In the genomic region with DNA sequence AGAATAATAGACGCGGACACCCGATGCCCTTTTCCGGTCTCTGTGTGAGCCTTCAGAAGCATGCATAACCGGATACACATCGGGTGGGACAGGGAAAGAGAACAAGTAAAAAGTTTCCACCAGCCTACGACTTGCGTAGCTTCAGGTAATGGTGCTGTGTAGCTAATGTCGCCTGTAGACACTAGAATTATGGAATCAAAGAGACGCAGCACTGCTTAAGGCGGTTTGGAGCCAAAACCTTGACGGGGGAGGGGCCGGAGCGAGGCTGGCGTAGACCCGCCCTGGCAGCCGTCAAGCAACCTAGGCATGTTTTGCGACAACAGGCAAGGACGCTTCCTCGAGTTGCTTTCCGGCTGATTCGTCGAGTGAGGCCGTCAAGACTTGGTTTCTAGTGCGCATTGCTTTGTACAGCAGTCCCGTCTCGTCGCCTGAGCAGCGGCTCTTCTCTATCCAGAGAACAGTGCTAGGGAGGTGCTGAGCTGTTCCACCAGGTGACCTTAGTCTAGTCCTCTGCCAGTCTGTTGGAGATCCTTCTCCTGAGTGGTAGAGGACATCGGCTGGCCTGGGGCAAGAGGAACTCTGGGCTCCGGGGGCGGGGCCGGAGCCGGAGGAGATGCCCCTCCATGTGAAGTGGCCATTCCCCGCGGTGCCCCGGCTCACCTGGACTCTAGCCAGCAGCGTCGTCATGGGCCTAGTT, we compare ENCODE assay signal across 8 mouse cellular contexts. TPM values are rescaled to one million over a fixed set of nuclear protein-coding genes. Genes with fewer than 3 reads are reported as not detected.
DNase-seq lines count a peak whose midpoint lies in the region; ATAC-seq lines count a peak whose summit lies in the region.

No protein-coding gene starts in this region.

- ATAC-seq in heart, embryonic 14.5 days (ENCODE audit: insufficient number of reproducible peaks, insufficient read depth, low FRiP score, low read depth) = peak; percentile 57
- ATAC-seq in liver, embryonic 13.5 days (ENCODE audit: low read depth) = peak; percentile 39
- peak; percentile 36 for ATAC-seq in stomach, embryonic 15.5 days (ENCODE audit: insufficient read depth, low FRiP score, low read depth)

- peak overlapping the region; percentile 85 for H3K4me3 ChIP-seq in brown adipose tissue, adult 24 weeks (ENCODE audit: insufficient read depth, low read depth, low read length)
- H3K4me3 ChIP-seq in heart, embryonic 14.5 days (ENCODE audit: control insufficient read depth in 1 of 2, insufficient read depth in 1 of 2, low read depth in 1 of 2, low read length in 2 of 2) = peak overlapping the region; percentile 51 to 54
- H3K4me3 ChIP-seq in liver, embryonic 13.5 days (replicated peaks) = peak overlapping the region; percentile 70
- H3K4me3 ChIP-seq in stomach, embryonic 15.5 days (replicated peaks) = peak overlapping the region; percentile 58

- peak overlapping the region; percentile 94 for H3K27ac ChIP-seq in brown adipose tissue, adult 24 weeks (replicated peaks; ENCODE audit: low read depth, low read length)
- peak overlapping the region; percentile 88 to 92 for H3K27ac ChIP-seq in heart, embryonic 14.5 days (replicated peaks in 1 of 2; ENCODE audit: control insufficient read depth in 1 of 2, insufficient read depth in 1 of 2, low read depth in 2 of 2, low read length in 2 of 2)
- peak overlapping the region; percentile 97 for H3K27ac ChIP-seq in liver, embryonic 13.5 days
- peak overlapping the region; percentile 91 for H3K27ac ChIP-seq in stomach, embryonic 15.5 days

- H3K27me3 ChIP-seq in heart, embryonic 14.5 days (ENCODE audit: control insufficient read depth, insufficient read depth, low read length) = no peaks in the 10 kb centered on the region
- H3K27me3 ChIP-seq in liver, embryonic 13.5 days = no peaks in the 10 kb centered on the region
- no peaks in the 10 kb centered on the region for H3K27me3 ChIP-seq in stomach, embryonic 15.5 days (replicated peaks)

- peak overlapping the region; percentile 81 for H3K4me2 ChIP-seq in heart, embryonic 14.5 days (ENCODE audit: low read length)
- peak overlapping the region; percentile 88 for H3K4me2 ChIP-seq in liver, embryonic 13.5 days
- H3K4me2 ChIP-seq in stomach, embryonic 15.5 days = peak overlapping the region; percentile 73

- H3K4me1 ChIP-seq in brown adipose tissue, adult 24 weeks (ENCODE audit: control insufficient read depth, insufficient read depth, insufficient read length, low read length) = no peaks in the 10 kb centered on the region
- H3K4me1 ChIP-seq in heart, embryonic 14.5 days (ENCODE audit: control insufficient read depth in 2 of 2, insufficient read depth in 2 of 2, low read length in 2 of 2) = peaks cover 2 to 5% of the 10 kb centered on the region in 2 experiments; a peak in 3 of 4 replicates
- peaks cover 25% of the 10 kb centered on the region for H3K4me1 ChIP-seq in liver, embryonic 13.5 days (replicated peaks)
- H3K4me1 ChIP-seq in stomach, embryonic 15.5 days = no peaks in the 10 kb centered on the region; the same call in 1 of the 2 replicates

- peak overlapping the region; percentile 78 for H3K9ac ChIP-seq in heart, embryonic 14.5 days (ENCODE audit: low read length)
- peak overlapping the region; percentile 82 for H3K9ac ChIP-seq in liver, embryonic 13.5 days
- peak overlapping the region; percentile 48 for H3K9ac ChIP-seq in stomach, embryonic 15.5 days

- H3K36me3 ChIP-seq in heart, embryonic 14.5 days (ENCODE audit: control insufficient read depth, insufficient read depth, low read length) = peaks cover 6% of the 10 kb centered on the region; the same call in 1 of the 2 replicates
- no peaks in the 10 kb centered on the region for H3K36me3 ChIP-seq in liver, embryonic 13.5 days
- no peaks in the 10 kb centered on the region for H3K36me3 ChIP-seq in stomach, embryonic 15.5 days

- H3K9me3 ChIP-seq in heart, embryonic 14.5 days (ENCODE audit: control insufficient read depth, low read length) = no peaks in the 10 kb centered on the region
- no peaks in the 10 kb centered on the region for H3K9me3 ChIP-seq in liver, embryonic 13.5 days (replicated peaks)
- no peaks in the 10 kb centered on the region for H3K9me3 ChIP-seq in stomach, embryonic 15.5 days

- DNase-seq in CD4-positive, CD25-positive, alpha-beta regulatory T cell, adult 2 months (ENCODE audit: low read depth, low spot score) = peak; percentile 92
- peak; percentile 72 for DNase-seq in fibroblast of lung, adult 2 months (ENCODE audit: low read depth)
- peak; percentile 92 for DNase-seq in kidney, postnatal 14 days
- DNase-seq in liver, embryonic 13.5 days = peak; percentile 82
- peak; percentile 75 for DNase-seq in neural tube, embryonic 10.5 days (ENCODE audit: extremely low spot score, low spot score)

- WGBS in heart, embryonic 14.5 days = 18% methylated on average over 39 of the region's 39 CpGs
- WGBS in liver, embryonic 13.5 days (ENCODE audit: insufficient replicate concordance) = 14% methylated on average over 39 of the region's 39 CpGs
- 25% methylated on average over 39 of the region's 39 CpGs for WGBS in stomach, embryonic 15.5 days

RNA-seq across cellular contexts. Expression of a gene that starts 0.4 kb away (rescaled TPM):
- polyA plus RNA-seq in brown adipose tissue, adult 24 weeks (2012; ENCODE audit: insufficient read depth, insufficient read length, missing spikeins) = 9.9 and 11.9 TPM in 2 replicates
- polyA plus RNA-seq in heart, embryonic 14.5 days (2014; fragmentation: Nextera tagmentation; extraction: Ambion mirVana) = 15.2 and 17.3 TPM in 2 replicates
- polyA plus RNA-seq in liver, embryonic 13.5 days (2015; fragmentation: Nextera tagmentation; extraction: Ambion mirVana) = 21.0 and 22.1 TPM in 2 replicates
- 15.7 and 17.5 TPM in 2 replicates for polyA plus RNA-seq in stomach, embryonic 15.5 days (2015; fragmentation: Nextera tagmentation; extraction: Ambion mirVana)

RNA-seq across cellular contexts. Expression of a gene that starts 0.8 kb away (rescaled TPM):
- 45.1 and 49.6 TPM in 2 replicates for polyA plus RNA-seq in brown adipose tissue, adult 24 weeks (2012; ENCODE audit: insufficient read depth, insufficient read length, missing spikeins)
- polyA plus RNA-seq in heart, embryonic 14.5 days (2014; fragmentation: Nextera tagmentation; extraction: Ambion mirVana) = 59.5 and 64.5 TPM in 2 replicates
- polyA plus RNA-seq in liver, embryonic 13.5 days (2015; fragmentation: Nextera tagmentation; extraction: Ambion mirVana) = 25.4 and 30.8 TPM in 2 replicates
- 79.5 and 86.1 TPM in 2 replicates for polyA plus RNA-seq in stomach, embryonic 15.5 days (2015; fragmentation: Nextera tagmentation; extraction: Ambion mirVana)

RNA-seq across cellular contexts. Expression of a gene that starts 11.9 kb away (rescaled TPM):
- polyA plus RNA-seq in brown adipose tissue, adult 24 weeks (2012; ENCODE audit: insufficient read depth, insufficient read length, missing spikeins) = 13.0 and 69.4 TPM in 2 replicates
- 455 and 540 TPM in 2 replicates for polyA plus RNA-seq in heart, embryonic 14.5 days (2014; fragmentation: Nextera tagmentation; extraction: Ambion mirVana)
- polyA plus RNA-seq in liver, embryonic 13.5 days (2015; fragmentation: Nextera tagmentation; extraction: Ambion mirVana) = 609 and 656 TPM in 2 replicates
- 643 and 895 TPM in 2 replicates for polyA plus RNA-seq in stomach, embryonic 15.5 days (2015; fragmentation: Nextera tagmentation; extraction: Ambion mirVana)

RNA-seq across cellular contexts. Expression of a gene that starts 14.4 kb away (rescaled TPM):
- polyA plus RNA-seq in brown adipose tissue, adult 24 weeks (2012; ENCODE audit: insufficient read depth, insufficient read length, missing spikeins) = 84.3 and 85.2 TPM in 2 replicates
- polyA plus RNA-seq in heart, embryonic 14.5 days (2014; fragmentation: Nextera tagmentation; extraction: Ambion mirVana) = 110 and 118 TPM in 2 replicates
- polyA plus RNA-seq in liver, embryonic 13.5 days (2015; fragmentation: Nextera tagmentation; extraction: Ambion mirVana) = 69.8 and 72.1 TPM in 2 replicates
- 130 and 132 TPM in 2 replicates for polyA plus RNA-seq in stomach, embryonic 15.5 days (2015; fragmentation: Nextera tagmentation; extraction: Ambion mirVana)

RNA-seq across cellular contexts. Expression of a gene that starts 22.3 kb away (rescaled TPM):
- 62.2 and 64.9 TPM in 2 replicates for polyA plus RNA-seq in brown adipose tissue, adult 24 weeks (2012; ENCODE audit: insufficient read depth, insufficient read length, missing spikeins)
- polyA plus RNA-seq in heart, embryonic 14.5 days (2014; fragmentation: Nextera tagmentation; extraction: Ambion mirVana) = 120 and 130 TPM in 2 replicates
- polyA plus RNA-seq in liver, embryonic 13.5 days (2015; fragmentation: Nextera tagmentation; extraction: Ambion mirVana) = 45.7 and 49.2 TPM in 2 replicates
- 190 and 196 TPM in 2 replicates for polyA plus RNA-seq in stomach, embryonic 15.5 days (2015; fragmentation: Nextera tagmentation; extraction: Ambion mirVana)

Comparison
In these comparisons a context has a peak if more than half of its experiments do, and no peak if none do; other contexts are left out.
1. Peak in every context shown above with its lines: DNase-seq, ATAC-seq, H3K4me3 ChIP-seq and H3K27ac ChIP-seq.